8 mouse cellular contexts compared by ENCODE assay signal in genomic region chr16:73647201-73647782, GRCm38 (mm10).
DNase-seq lines count a peak whose midpoint lies in the region; ATAC-seq lines count a peak whose summit lies in the region.

No protein-coding gene starts in this region.

- ATAC-seq in liver, embryonic 15.5 days (ENCODE audit: insufficient read depth): no peak
- ATAC-seq in neural tube, embryonic 15.5 days (ENCODE audit: low FRiP score): peak; percentile 35; the same call in 1 of the 2 replicates
- ATAC-seq in inflammation-experienced regulatory T-cells, adult 6 months: no peak

- H3K9ac ChIP-seq in liver, embryonic 15.5 days: no peak overlapping the region
- peak overlapping the region; percentile 36; the same call in 1 of the 2 replicates for H3K9ac ChIP-seq in neural tube, embryonic 15.5 days (replicated peaks)

- H3K27me3 ChIP-seq in liver, embryonic 15.5 days: no peaks in the 10 kb centered on the region
- H3K27me3 ChIP-seq in neural tube, embryonic 15.5 days (replicated peaks): no peaks in the 10 kb centered on the region

- peak overlapping the region; percentile 31 for H3K4me2 ChIP-seq in liver, embryonic 15.5 days
- H3K4me2 ChIP-seq in neural tube, embryonic 15.5 days: peak overlapping the region; percentile 49

- no peaks in the 10 kb centered on the region for H3K9me3 ChIP-seq in liver, embryonic 15.5 days (replicated peaks)
- no peaks in the 10 kb centered on the region for H3K9me3 ChIP-seq in neural tube, embryonic 15.5 days (replicated peaks)

- intact Hi-C loops in heart, postnatal 25 days (cut with DNase I): no loop called here

- H3K36me3 ChIP-seq in liver, embryonic 15.5 days (replicated peaks): no peaks in the 10 kb centered on the region
- H3K36me3 ChIP-seq in neural tube, embryonic 15.5 days: no peaks in the 10 kb centered on the region

- no peak overlapping the region for H3K27ac ChIP-seq in liver, embryonic 15.5 days (replicated peaks)
- H3K27ac ChIP-seq in neural tube, embryonic 15.5 days (replicated peaks): peak overlapping the region; percentile 64; the same call in 1 of the 2 replicates

- no peaks in the 10 kb centered on the region for H3K4me1 ChIP-seq in liver, embryonic 15.5 days (replicated peaks)
- H3K4me1 ChIP-seq in neural tube, embryonic 15.5 days: peaks cover 12% of the 10 kb centered on the region

- DNase-seq in embryo, embryonic 10.5 days (ENCODE audit: low spot score): peak; percentile 68
- peak; percentile 68 for DNase-seq in forelimb bud, embryonic 11.5 days (ENCODE audit: low read depth, low spot score)
- DNase-seq in heart, postnatal 25 days (ENCODE audit: low spot score): peak; percentile 36
- DNase-seq in kidney, postnatal 4 days: peak; percentile 57 to 71
- DNase-seq in cerebellum, postnatal 4 days (ENCODE audit: low spot score in 2 of 2): no peak

- 61% methylated on average over 19 of the region's 19 CpGs for WGBS in liver, embryonic 15.5 days (ENCODE audit: insufficient replicate concordance)
- 31% methylated on average over 19 of the region's 19 CpGs for WGBS in neural tube, embryonic 15.5 days

- no peak overlapping the region for H3K4me3 ChIP-seq in liver, embryonic 15.5 days (replicated peaks)
- H3K4me3 ChIP-seq in neural tube, embryonic 15.5 days (replicated peaks): peak overlapping the region; percentile 14; the same call in 1 of the 2 replicates

Comparison
In these comparisons a context has a peak if more than half of its experiments do, and no peak if none do; other contexts are left out.
1. DNase-seq: peak in embryo, embryonic 10.5 days (single experiment), forelimb bud, embryonic 11.5 days (single experiment), heart, postnatal 25 days (single experiment) and kidney, postnatal 4 days (2 of 2); none in cerebellum, postnatal 4 days (0 of 2).